Mouse (Mus musculus) bone marrow, adult 2 months (tissue): ENCODE data around the gene Pde4d.

Experiments used
- CTCF ChIP-seq: fragments of 200-500 bp; IDR thresholded peaks from 2 replicates; pipeline ENCODE4 v1.5.1; 2011; ENCODE audit warnings: low read length, control low read depth; ENCODE audit not compliant: control insufficient read depth, insufficient read depth
- POLR2A ChIP-seq: fragments of 200-500 bp; IDR thresholded peaks from 2 replicates; pipeline ENCODE4 v1.6.1; 2011; ENCODE audit warnings: low read depth, mild to moderate bottlenecking, control low read depth, low read length, borderline replicate concordance; ENCODE audit not compliant: control insufficient read depth

DNA sequence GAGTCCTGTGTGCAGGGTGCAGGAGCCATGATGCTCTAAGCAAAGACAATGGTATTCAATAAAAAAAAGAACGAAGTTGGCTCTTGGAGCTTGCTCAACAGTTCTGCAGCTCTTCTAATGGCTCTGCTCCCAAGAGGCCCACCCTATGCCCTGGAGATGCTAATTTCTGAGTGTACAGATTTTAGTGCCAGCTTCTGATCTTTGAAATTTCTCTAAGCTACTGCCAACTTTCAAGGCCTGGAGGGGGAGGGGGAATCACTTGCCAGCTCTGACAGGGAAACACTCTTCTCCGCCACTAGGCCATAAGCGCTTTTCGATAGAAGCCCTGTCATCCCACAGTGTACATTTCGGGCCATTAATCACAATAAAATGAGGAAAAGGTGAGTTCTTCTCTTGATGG lies 830.7 kb downstream of the Pde4d start:
- TF ChIP-seq POLR2A (no peak), CTCF (no peak)
